Mouse (Mus musculus): ENCODE measurements around the gene Rnf207. TPM values are rescaled to one million over a fixed set of nuclear protein-coding genes. Genes with fewer than 3 reads are reported as not detected.

Gene Rnf207
- total and polyA plus RNA-seq, 2 experiments from 2014 or later: 7.2 to 15.2 TPM

DNA sequence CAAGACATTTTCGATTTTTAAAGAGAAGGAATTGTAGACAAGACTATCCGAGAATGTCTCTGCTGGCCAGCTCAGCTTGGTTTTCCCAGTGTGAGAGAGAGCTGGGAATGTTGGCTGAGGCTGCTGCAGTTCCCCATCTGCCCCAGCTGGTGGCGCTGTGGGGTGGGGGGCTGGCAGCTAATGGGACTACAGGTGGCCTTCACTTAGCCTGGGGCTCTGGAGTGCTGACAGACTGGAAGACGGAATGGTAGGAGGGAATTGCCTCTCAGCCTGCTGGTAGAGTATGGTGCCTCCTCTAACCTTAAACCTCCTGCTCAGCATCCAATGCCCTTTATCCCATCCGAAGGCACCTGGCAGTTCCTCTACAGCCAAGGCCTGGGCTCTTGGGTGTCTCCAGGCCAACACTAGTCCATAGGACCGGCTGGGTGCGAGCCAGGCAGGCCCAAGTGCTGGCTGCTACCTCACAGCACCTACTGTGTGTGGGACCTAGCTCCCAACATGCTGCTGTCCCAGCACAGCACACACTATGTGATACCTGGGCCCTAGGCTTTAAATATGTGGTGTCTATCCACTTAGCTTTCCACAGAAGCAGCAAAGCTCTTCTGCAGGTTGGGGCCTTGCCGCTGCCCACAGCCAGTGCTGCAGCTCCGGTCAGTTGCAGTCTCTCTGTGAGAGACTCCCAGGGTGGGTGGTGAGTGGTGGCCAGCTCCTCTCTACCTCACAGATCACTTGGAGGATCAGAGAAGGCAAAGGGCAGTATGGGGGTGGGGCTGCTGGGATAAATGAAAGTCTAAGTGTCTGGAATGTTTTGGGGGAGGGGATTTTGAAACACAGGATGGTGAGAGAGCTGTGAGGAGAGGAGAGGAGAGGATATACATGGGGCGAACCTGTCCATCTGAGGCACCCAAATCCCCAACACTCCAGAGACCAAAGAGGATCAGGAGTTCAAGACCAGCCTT lies 42.1 kb downstream of the Rnf207 start:
- H3K9ac ChIP-seq (replicated peaks; ENCODE audit: low read length, poor library complexity, severe bottlenecking): no peak overlapping the region
- no peak for DNase-seq (ENCODE audit: low spot score)
- H3K9me3 ChIP-seq (ENCODE audit: low read length): no peaks in the 10 kb centered on the region
- WGBS: 55% methylated on average over 10 of the region's 10 CpGs
- H3K4me2 ChIP-seq (ENCODE audit: low read depth, low read length, poor library complexity, severe bottlenecking): no peak overlapping the region
- peaks cover 24% of the 10 kb centered on the region for H3K36me3 ChIP-seq (ENCODE audit: insufficient read depth, low read length)
- H3K27ac ChIP-seq (ENCODE audit: low read depth, low read length): no peak overlapping the region
- H3K27me3 ChIP-seq (ENCODE audit: insufficient read depth, low read length): peaks cover 21% of the 10 kb centered on the region
- no peak overlapping the region for H3K4me3 ChIP-seq (ENCODE audit: low read depth, low read length)
- TF ChIP-seq CTCF (IDR thresholded peaks at IDR 0.05): peak; percentile 77
- no peak for ATAC-seq (ENCODE audit: low FRiP score)
- H3K4me1 ChIP-seq (ENCODE audit: insufficient read depth, low read length): peaks cover 10% of the 10 kb centered on the region; the same call in 1 of the 2 replicates

DNA sequence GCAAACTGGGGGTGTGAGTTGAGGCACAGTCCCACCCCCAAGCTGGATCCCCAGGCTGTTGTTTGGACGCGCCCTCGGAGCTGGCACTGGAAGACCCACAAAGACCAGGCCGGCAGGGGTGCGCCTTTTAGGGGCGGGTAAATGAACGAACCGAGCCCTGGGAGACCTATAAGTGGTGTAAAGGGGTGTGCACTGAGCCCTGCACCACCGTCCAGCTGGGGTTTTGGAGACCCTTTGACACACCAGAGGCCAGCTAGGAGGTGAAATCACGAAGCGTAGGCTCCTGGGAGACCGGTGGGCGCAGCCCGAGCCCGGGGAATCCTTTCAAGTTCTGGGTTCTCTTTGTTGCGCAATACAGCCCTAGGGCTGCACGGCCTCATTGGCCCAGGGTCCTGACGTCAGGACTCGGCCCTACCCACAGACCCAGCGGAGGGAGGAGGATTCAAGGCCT lies 44.1 kb downstream of the Rnf207 start:
- H3K9ac ChIP-seq (replicated peaks; ENCODE audit: low read length, poor library complexity, severe bottlenecking): peak overlapping the region; percentile 79
- WGBS: 4% methylated on average over 20 of the region's 20 CpGs
- H3K4me2 ChIP-seq (ENCODE audit: low read depth, low read length, poor library complexity, severe bottlenecking): peak overlapping the region; percentile 86
- H3K27ac ChIP-seq (ENCODE audit: low read depth, low read length): peak overlapping the region; percentile 71
- H3K4me1 ChIP-seq (ENCODE audit: insufficient read depth, low read length): peaks cover 10% of the 10 kb centered on the region; the same call in 1 of the 2 replicates
- no peaks in the 10 kb centered on the region for H3K9me3 ChIP-seq (ENCODE audit: low read length)
- H3K27me3 ChIP-seq (ENCODE audit: insufficient read depth, low read length): peaks cover 5% of the 10 kb centered on the region; the same call in 1 of the 2 replicates
- peak overlapping the region; percentile 75 for H3K4me3 ChIP-seq (ENCODE audit: low read depth, low read length)
- DNase-seq (ENCODE audit: low spot score): peak; percentile 63
- no peak for TF ChIP-seq CTCF (IDR thresholded peaks at IDR 0.05)
- peak; percentile 42; the same call in 1 of the 2 replicates for ATAC-seq (ENCODE audit: low FRiP score)
- peaks cover 13% of the 10 kb centered on the region for H3K36me3 ChIP-seq (ENCODE audit: insufficient read depth, low read length)

DNA sequence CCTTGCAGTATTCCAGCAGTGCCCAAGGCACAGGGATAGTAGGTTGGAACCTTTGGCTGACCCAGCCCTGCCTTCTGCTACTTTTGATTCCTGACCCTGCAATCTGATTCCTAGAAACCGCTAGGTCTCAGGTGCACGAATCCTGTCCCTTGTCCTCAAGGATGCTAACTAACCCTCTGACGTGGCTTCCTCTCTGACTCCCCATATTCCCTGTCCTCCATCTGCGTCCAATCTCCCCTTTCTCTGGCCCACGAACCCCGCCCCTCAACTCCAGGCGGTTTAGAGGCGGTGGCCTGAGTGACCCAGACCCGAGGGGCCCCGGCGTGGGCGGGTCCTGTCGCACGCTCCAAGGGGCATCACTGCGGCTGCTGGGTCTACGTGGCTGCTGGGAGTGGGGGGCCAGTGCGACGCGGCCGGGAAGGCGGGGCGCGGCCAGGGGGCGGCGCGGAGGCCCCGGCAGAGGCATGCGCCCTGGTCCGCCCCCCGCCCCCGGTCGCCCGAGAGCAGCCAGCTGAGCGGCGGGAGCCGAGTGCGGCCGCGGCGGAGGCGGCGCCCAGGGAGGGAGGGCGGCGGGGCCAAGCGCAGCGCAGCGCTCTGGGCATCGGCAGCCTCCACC lies 45.1 kb downstream of the Rnf207 start, which contains the start of gene Gpr153:
TSS of gene Gpr153 (plus strand) at position 612 of the 616 bp plus-strand sequence.
- ATAC-seq (ENCODE audit: low FRiP score) (peak; percentile 64), DNase-seq (ENCODE audit: low spot score) (peak; percentile 54)
- TF ChIP-seq CTCF (IDR thresholded peaks at IDR 0.05): 0 out of 2 replicates have a peak, but pooled peaks have one; percentile 13
- no peaks in the 10 kb centered on the region; the same call in 1 of the 2 replicates for H3K27me3 ChIP-seq (ENCODE audit: insufficient read depth, low read length)
- H3K9ac ChIP-seq (replicated peaks; ENCODE audit: low read length, poor library complexity, severe bottlenecking): peak within 1 kb of the TSS; percentile 79
- peaks cover 19% of the 10 kb centered on the region for H3K36me3 ChIP-seq (ENCODE audit: insufficient read depth, low read length)
- WGBS: under 1% methylated on average over 39 of the region's 48 CpGs
- peak within 1 kb of the TSS; percentile 71 for H3K27ac ChIP-seq (ENCODE audit: low read depth, low read length)
- H3K4me1 ChIP-seq (ENCODE audit: insufficient read depth, low read length): peaks cover 10% of the 10 kb centered on the region; the same call in 1 of the 2 replicates
- peak within 1 kb of the TSS; percentile 75 for H3K4me3 ChIP-seq (ENCODE audit: low read depth, low read length)
- no peaks in the 10 kb centered on the region for H3K9me3 ChIP-seq (ENCODE audit: low read length)
- peak within 1 kb of the TSS; percentile 86 for H3K4me2 ChIP-seq (ENCODE audit: low read depth, low read length, poor library complexity, severe bottlenecking)

DNA sequence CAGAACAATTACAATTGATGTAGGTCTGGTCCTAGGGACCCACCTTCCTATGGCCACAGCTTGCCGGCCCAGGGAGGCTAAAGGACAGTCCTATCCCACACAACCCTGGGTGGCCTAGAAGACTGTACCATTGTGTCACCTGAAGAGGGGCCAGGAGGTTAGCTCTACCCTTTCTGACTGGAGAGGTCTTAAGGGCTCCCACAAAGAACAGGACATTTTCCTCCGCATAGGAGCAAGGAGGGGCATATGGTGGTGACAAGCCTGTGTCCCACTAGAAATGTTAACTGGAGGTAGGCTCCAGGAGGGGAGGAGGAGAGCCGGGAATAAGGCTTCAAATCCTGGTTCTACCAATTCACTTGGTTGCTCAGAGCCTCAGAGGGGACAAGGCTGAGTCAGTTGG lies 45.6 kb downstream of the Rnf207 start:
- Histone ChIP-seq H3K4me3 (ENCODE audit: low read depth, low read length) (peak overlapping the region; percentile 75; the same call in 1 of the 2 replicates), H3K4me1 (ENCODE audit: insufficient read depth, low read length) (peaks cover 10% of the 10 kb centered on the region; the same call in 1 of the 2 replicates)

GRCm38 (mm10) chr4:152272449-152273049 lies 46.2 kb downstream of the Rnf207 start:
- WGBS: 31% methylated on average over 9 of the region's 9 CpGs

More for the DNA sequence above, 45.6 kb downstream of the Rnf207 start:
- DNase-seq (ENCODE audit: low spot score) (no peak), ATAC-seq (ENCODE audit: low FRiP score) (no peak; the same call in 1 of the 2 replicates)
- peak overlapping the region; percentile 86 for H3K4me2 ChIP-seq (ENCODE audit: low read depth, low read length, poor library complexity, severe bottlenecking)
- H3K9ac ChIP-seq (replicated peaks; ENCODE audit: low read length, poor library complexity, severe bottlenecking): peak overlapping the region; percentile 79; the same call in 1 of the 2 replicates
- H3K36me3 ChIP-seq (ENCODE audit: insufficient read depth, low read length): peaks cover 22% of the 10 kb centered on the region
- no peaks in the 10 kb centered on the region for H3K9me3 ChIP-seq (ENCODE audit: low read length)
- H3K27ac ChIP-seq (ENCODE audit: low read depth, low read length): peak overlapping the region; percentile 71
- no peak; the same call in 1 of the 2 replicates for TF ChIP-seq CTCF (IDR thresholded peaks at IDR 0.05)
- WGBS: 21% methylated on average over 3 of the region's 3 CpGs
- no peaks in the 10 kb centered on the region; the same call in 1 of the 2 replicates for H3K27me3 ChIP-seq (ENCODE audit: insufficient read depth, low read length)

More at GRCm38 (mm10) chr4:152272449-152273049, 46.2 kb downstream of the Rnf207 start:
- DNase-seq (ENCODE audit: low spot score) (peak; percentile 67), ATAC-seq (ENCODE audit: low FRiP score) (no peak)
- peaks cover 10% of the 10 kb centered on the region; the same call in 1 of the 2 replicates for H3K4me1 ChIP-seq (ENCODE audit: insufficient read depth, low read length)
- no peak overlapping the region for H3K9ac ChIP-seq (replicated peaks; ENCODE audit: low read length, poor library complexity, severe bottlenecking)
- peak; percentile 57 for TF ChIP-seq CTCF (IDR thresholded peaks at IDR 0.05)
- no peak overlapping the region for H3K4me3 ChIP-seq (ENCODE audit: low read depth, low read length)
- H3K27ac ChIP-seq (ENCODE audit: low read depth, low read length): peak overlapping the region; percentile 71
- no peaks in the 10 kb centered on the region; the same call in 1 of the 2 replicates for H3K27me3 ChIP-seq (ENCODE audit: insufficient read depth, low read length)
- H3K9me3 ChIP-seq (ENCODE audit: low read length): no peaks in the 10 kb centered on the region
- H3K4me2 ChIP-seq (ENCODE audit: low read depth, low read length, poor library complexity, severe bottlenecking): no peak overlapping the region
- peaks cover 25% of the 10 kb centered on the region for H3K36me3 ChIP-seq (ENCODE audit: insufficient read depth, low read length)

All from midbrain, postnatal 0 days (tissue).